Mouse (Mus musculus): Measurements from ENCODE around the gene Pmel. TPM values are rescaled to one million over a fixed set of nuclear protein-coding genes. Genes with fewer than 3 reads are reported as not detected.

Gene Pmel
- polyA plus RNA-seq, 2 experiments = 0.31 to 0.50 TPM

- no peak overlapping the region for H3K9ac ChIP-seq (replicated peaks)
- no peak overlapping the region for H3K4me2 ChIP-seq (ENCODE audit: low read depth)
- no peak for DNase-seq (ENCODE audit: low read depth in 3 of 3, low spot score in 3 of 3)
- no peaks in the 10 kb centered on the region for H3K27me3 ChIP-seq (ENCODE audit: control insufficient read depth, insufficient read depth, low read length)
- H3K9me3 ChIP-seq (ENCODE audit: control insufficient read depth, low read length) = no peaks in the 10 kb centered on the region
- H3K27ac ChIP-seq = no peak overlapping the region
- TF ChIP-seq EP300 (IDR thresholded peaks at IDR 0.05; ENCODE audit: low read depth) (no peak), CTCF (IDR thresholded peaks at IDR 0.05; ENCODE audit: low read depth) (no peak)
- no peaks in the 10 kb centered on the region for H3K36me3 ChIP-seq (replicated peaks; ENCODE audit: control insufficient read depth, insufficient read depth, low read depth)
- ATAC-seq (ENCODE audit: insufficient read depth) = no peak
- H3K4me3 ChIP-seq (ENCODE audit: insufficient read depth in 1 of 2, low read depth in 2 of 2, low read length in 2 of 2) = no peak overlapping the region
- peaks cover 33% of the 10 kb centered on the region in 2 experiments for H3K4me1 ChIP-seq (replicated peaks; ENCODE audit: control insufficient read depth in 2 of 2, insufficient read depth in 2 of 2, low read length in 1 of 2)
These were observed 41.5 kb upstream of the Pmel start for GRCm38 (mm10) chr10:128662465-128662864.

- Histone ChIP-seq H3K9ac (replicated peaks) (no peak overlapping the region; the same call in 1 of the 2 replicates), H3K27ac (peak overlapping the region; percentile 35), H3K4me2 (ENCODE audit: low read depth) (no peak overlapping the region), H3K27me3 (ENCODE audit: control insufficient read depth, insufficient read depth, low read length) (no peaks in the 10 kb centered on the region; the same call in 1 of the 2 replicates), H3K36me3 (replicated peaks; ENCODE audit: control insufficient read depth, insufficient read depth, low read depth) (no peaks in the 10 kb centered on the region), H3K4me3 (ENCODE audit: insufficient read depth in 1 of 2, low read depth in 2 of 2, low read length in 2 of 2) (no peak overlapping the region), H3K4me1 (replicated peaks; ENCODE audit: control insufficient read depth in 2 of 2, insufficient read depth in 2 of 2, low read length in 1 of 2) (peaks cover 33 to 36% of the 10 kb centered on the region in 2 experiments), H3K9me3 (ENCODE audit: control insufficient read depth, low read length) (no peaks in the 10 kb centered on the region)
- TF ChIP-seq EP300 (IDR thresholded peaks at IDR 0.05; ENCODE audit: low read depth) (no peak), CTCF (IDR thresholded peaks at IDR 0.05; ENCODE audit: low read depth) (no peak)
- 17% methylated on average over 5 of the region's 5 CpGs for WGBS (ENCODE audit: insufficient replicate concordance)
- no peak for ATAC-seq (ENCODE audit: insufficient read depth)
- no peak for DNase-seq (ENCODE audit: low read depth in 3 of 3, low spot score in 3 of 3)
These were observed 40.4 kb upstream of the Pmel start for GRCm38 (mm10) chr10:128663441-128664220.

DNA sequence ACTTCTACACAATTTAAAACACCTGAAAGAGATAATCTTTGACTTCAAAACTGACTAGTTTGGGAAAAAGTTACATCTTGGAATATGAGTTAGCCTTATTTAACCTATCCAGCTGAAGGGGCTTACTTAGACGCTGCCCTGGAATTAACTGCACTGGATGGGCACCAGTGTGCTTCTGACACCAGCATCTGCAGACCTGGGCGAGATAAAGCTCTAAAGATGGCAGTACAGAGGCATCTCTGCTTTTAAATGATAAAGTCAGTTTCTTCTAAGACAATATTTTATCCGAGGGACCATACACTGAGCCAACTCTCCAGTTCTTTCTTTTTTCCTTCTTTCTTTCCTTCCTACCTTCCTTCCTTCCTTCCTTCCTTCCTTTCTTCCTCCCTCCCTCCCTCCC, 39.2 kb upstream of the Pmel start:
- no peaks in the 10 kb centered on the region for H3K9me3 ChIP-seq (ENCODE audit: control insufficient read depth, low read length)
- peaks cover 9% of the 10 kb centered on the region for H3K27me3 ChIP-seq (ENCODE audit: control insufficient read depth, insufficient read depth, low read length)
- peaks cover 35 to 37% of the 10 kb centered on the region in 2 experiments for H3K4me1 ChIP-seq (replicated peaks; ENCODE audit: control insufficient read depth in 2 of 2, insufficient read depth in 2 of 2, low read length in 1 of 2)
- peak overlapping the region; percentile 23; the same call in 1 of the 2 replicates for H3K9ac ChIP-seq (replicated peaks)
- 14% methylated on average over 3 of the region's 3 CpGs for WGBS (ENCODE audit: insufficient replicate concordance)
- peak overlapping the region; percentile 76 for H3K27ac ChIP-seq
- H3K36me3 ChIP-seq (replicated peaks; ENCODE audit: control insufficient read depth, insufficient read depth, low read depth) = no peaks in the 10 kb centered on the region
- TF ChIP-seq CTCF (IDR thresholded peaks at IDR 0.05; ENCODE audit: low read depth) = no peak
- TF ChIP-seq EP300 (IDR thresholded peaks at IDR 0.05; ENCODE audit: low read depth) = peak; percentile 71
- DNase-seq (ENCODE audit: low read depth in 3 of 3, low spot score in 3 of 3) (peak; percentile 50 to 60 (median 56)), ATAC-seq (ENCODE audit: insufficient read depth) (peak; percentile 87)
- no peak overlapping the region for H3K4me3 ChIP-seq (ENCODE audit: insufficient read depth in 1 of 2, low read depth in 2 of 2, low read length in 2 of 2)
- H3K4me2 ChIP-seq (ENCODE audit: low read depth) = peak overlapping the region; percentile 38

DNA sequence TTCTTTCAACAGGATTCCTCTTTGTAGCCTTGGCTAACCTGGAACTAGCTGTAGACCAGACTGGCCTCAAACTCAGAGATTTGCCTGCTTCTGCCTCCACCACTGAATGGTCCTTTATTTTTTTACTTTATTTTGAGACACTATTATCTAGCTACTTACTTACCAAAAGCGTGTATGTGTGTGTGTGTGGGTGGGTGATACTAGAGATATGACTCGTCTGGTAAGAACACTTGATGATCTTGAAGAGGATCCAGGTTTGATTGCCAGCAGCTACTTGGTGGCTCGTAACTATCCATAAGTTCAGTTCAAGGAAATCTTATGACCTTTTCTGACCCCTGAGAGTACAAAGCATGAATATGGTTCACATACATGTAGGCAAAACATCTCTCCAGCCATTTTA, 38.7 kb upstream of the Pmel start:
- H3K27ac ChIP-seq = peak overlapping the region; percentile 76
- 17% methylated on average over 3 of the region's 3 CpGs for WGBS (ENCODE audit: insufficient replicate concordance)
- H3K36me3 ChIP-seq (replicated peaks; ENCODE audit: control insufficient read depth, insufficient read depth, low read depth) = no peaks in the 10 kb centered on the region
- H3K4me2 ChIP-seq (ENCODE audit: low read depth) = peak overlapping the region; percentile 38
- TF ChIP-seq CTCF (IDR thresholded peaks at IDR 0.05; ENCODE audit: low read depth) (no peak), EP300 (IDR thresholded peaks at IDR 0.05; ENCODE audit: low read depth) (peak; percentile 44)
- peak overlapping the region; percentile 23; the same call in 1 of the 2 replicates for H3K9ac ChIP-seq (replicated peaks)
- DNase-seq (ENCODE audit: low read depth in 3 of 3, low spot score in 3 of 3) (peak in 1 of 3 experiments; percentile 45), ATAC-seq (ENCODE audit: insufficient read depth) (peak; percentile 76)
- peaks cover 9% of the 10 kb centered on the region for H3K27me3 ChIP-seq (ENCODE audit: control insufficient read depth, insufficient read depth, low read length)
- no peak overlapping the region for H3K4me3 ChIP-seq (ENCODE audit: insufficient read depth in 1 of 2, low read depth in 2 of 2, low read length in 2 of 2)
- no peaks in the 10 kb centered on the region for H3K9me3 ChIP-seq (ENCODE audit: control insufficient read depth, low read length)
- H3K4me1 ChIP-seq (replicated peaks; ENCODE audit: control insufficient read depth in 2 of 2, insufficient read depth in 2 of 2, low read length in 1 of 2) = peaks cover 35 to 37% of the 10 kb centered on the region in 2 experiments

- Histone ChIP-seq H3K4me2 (ENCODE audit: low read depth) (peak overlapping the region; percentile 38), H3K27ac (peak overlapping the region; percentile 76), H3K9ac (replicated peaks) (no peak overlapping the region), H3K36me3 (replicated peaks; ENCODE audit: control insufficient read depth, insufficient read depth, low read depth) (no peaks in the 10 kb centered on the region), H3K9me3 (ENCODE audit: control insufficient read depth, low read length) (no peaks in the 10 kb centered on the region), H3K27me3 (ENCODE audit: control insufficient read depth, insufficient read depth, low read length) (peaks cover 9% of the 10 kb centered on the region), H3K4me3 (ENCODE audit: insufficient read depth in 1 of 2, low read depth in 2 of 2, low read length in 2 of 2) (no peak overlapping the region), H3K4me1 (replicated peaks; ENCODE audit: control insufficient read depth in 2 of 2, insufficient read depth in 2 of 2, low read length in 1 of 2) (peaks cover 35 to 37% of the 10 kb centered on the region in 2 experiments)
- DNase-seq (ENCODE audit: low read depth in 3 of 3, low spot score in 3 of 3) = no peak
- TF ChIP-seq CTCF (IDR thresholded peaks at IDR 0.05; ENCODE audit: low read depth) = no peak
- no peak for TF ChIP-seq EP300 (IDR thresholded peaks at IDR 0.05; ENCODE audit: low read depth)
- ATAC-seq (ENCODE audit: insufficient read depth) = peak; percentile 29; the same call in 1 of the 2 replicates
- WGBS (ENCODE audit: insufficient replicate concordance) = 82% methylated on average over 2 of the region's 2 CpGs
These were observed 38.2 kb upstream of the Pmel start for GRCm38 (mm10) chr10:128665806-128666205.
